Mouse (Mus musculus): ENCODE data around the gene Mllt11.

GRCm38 (mm10) chr3:95274453-95274852 lies 42.5 kb upstream of the Mllt11 start:
- no peak for TF ChIP-seq CTCF (IDR thresholded peaks at IDR 0.05; ENCODE audit: control insufficient read depth, insufficient read depth, insufficient read length)
- TF ChIP-seq USF1 (IDR thresholded peaks at IDR 0.05; ENCODE audit: low read depth) = no peak
- TF ChIP-seq MYOD1 (IDR thresholded peaks at IDR 0.05; ENCODE audit: control insufficient read depth, insufficient read length, low read depth) = no peak
- TF ChIP-seq MAX (IDR thresholded peaks at IDR 0.05) = no peak

All from C2C12 (cell line).